Mouse (Mus musculus) forebrain, postnatal 0 days (tissue): ENCODE data around the gene Slc5a1. TPM values are rescaled to one million over a fixed set of nuclear protein-coding genes. Genes with fewer than 3 reads are reported as not detected.

Source experiments
- ATAC-seq: fragments of 200-750 bp; cut with Nextera tagmentation; 2 replicates; pipeline ENCODE4 v1.8.0; 2017; ENCODE audit warnings: mild to moderate bottlenecking, moderate library complexity
- DNase-seq: peaks from one replicate; pipeline ENCODE4 v3.0.0-alpha.2; 2015
- H3K27ac ChIP-seq: fragments of 300-500 bp; sonication (generic); 2 replicates; pipeline ENCODE4 v1.5.1; 2014; ENCODE audit warnings: low read depth, mild to moderate bottlenecking, antibody characterized with exemption, low read length, moderate library complexity, mixed read lengths
- H3K27me3 ChIP-seq: fragments of 300-500 bp; sonication (generic); 2 replicates; pipeline ENCODE4 v1.6.1; 2014; ENCODE audit warnings: mild to moderate bottlenecking, low read length, mixed read lengths; ENCODE audit not compliant: insufficient read depth
- H3K36me3 ChIP-seq: fragments of 300-500 bp; sonication (generic); 2 replicates; pipeline ENCODE4 v1.6.1; 2014; ENCODE audit warnings: mild to moderate bottlenecking, moderate library complexity; ENCODE audit not compliant: insufficient read depth
- H3K4me1 ChIP-seq: fragments of 300-500 bp; sonication (generic); 2 replicates; pipeline ENCODE4 v1.6.1; 2014; ENCODE audit warnings: antibody characterized with exemption; ENCODE audit not compliant: insufficient read depth
- H3K4me2 ChIP-seq: fragments of 300-500 bp; sonication (generic); 2 replicates; pipeline ENCODE4 v1.6.1; 2014; ENCODE audit warnings: low read depth, mild to moderate bottlenecking, moderate library complexity
- H3K4me3 ChIP-seq: fragments of 300-500 bp; sonication (generic); 2 replicates; pipeline ENCODE4 v1.5.1; 2014; ENCODE audit warnings: low read depth, low read length, mixed read lengths
- H3K9ac ChIP-seq: fragments of 300-500 bp; sonication (generic); 2 replicates; pipeline ENCODE4 v1.6.1; 2014; ENCODE audit warnings: mild to moderate bottlenecking
- H3K9me3 ChIP-seq: fragments of 300-500 bp; sonication (generic); 2 replicates; pipeline ENCODE4 v1.6.1; 2016; ENCODE audit warnings: low read length
- CTCF ChIP-seq: sonication (generic); IDR thresholded peaks from 2 replicates; pipeline ENCODE4 v1.5.1; 2016; ENCODE audit warnings: antibody characterized with exemption, control low read depth, low read depth
- WGBS: fragments of 180-500 bp; shearing (Covaris S2); extraction: QIAGEN DNeasy Blood & Tissue Kit; methylation state at CpG from one replicate; pipeline ENCODE4 v1.1.7; 2014; 5-methylcytosine and 5-hydroxymethylcytosine counted together
- polyA plus RNA-seq: library from polyadenylated mRNA; unstranded; fragments of >200 nt; fragmentation: Nextera tagmentation; extraction: Ambion mirVana; gene quantifications from 2 replicates; pipeline ENCODE4 v1.2.1, GENCODE M21; 2015
- total RNA-seq: library from RNA; depleted of rRNA; stranded (reverse); fragments of >200 nt; gene quantifications from 2 replicates; pipeline ENCODE4 v1.2.3, GENCODE M21; 2014

Slc5a1 gene
- total and polyA plus RNA-seq, 2 experiments from 2014 or later: 0.07 to 0.43 TPM

DNA sequence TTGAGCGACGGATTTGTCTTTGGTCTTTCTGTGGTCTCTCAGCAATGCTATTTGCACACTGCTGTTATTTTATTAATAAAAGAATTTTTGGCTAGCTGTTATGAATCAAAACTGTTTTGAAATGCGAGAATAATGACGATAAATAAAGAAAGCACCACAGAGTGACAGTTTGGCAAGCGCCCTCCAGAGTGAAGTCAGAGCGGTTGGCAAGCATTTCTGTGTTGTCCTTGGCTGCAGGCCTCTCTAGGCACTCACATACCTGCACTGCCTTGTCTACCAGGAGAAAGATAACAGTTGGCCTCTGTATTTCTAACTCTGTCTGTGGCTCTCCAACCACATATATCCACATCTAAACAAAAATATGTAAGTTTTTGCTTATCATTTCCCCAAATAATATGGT, 43.7 kb downstream of the Slc5a1 start:
- Histone ChIP-seq H3K27ac (no peak overlapping the region), H3K4me2 (no peak overlapping the region), H3K4me3 (no peak overlapping the region), H3K27me3 (no peaks in the 10 kb centered on the region), H3K4me1 (no peaks in the 10 kb centered on the region), H3K9me3 (no peaks in the 10 kb centered on the region), H3K9ac (no peak overlapping the region), H3K36me3 (no peaks in the 10 kb centered on the region)
- ATAC-seq (no peak), DNase-seq (peak; percentile 11)
- TF ChIP-seq CTCF: no peak
- WGBS: 54% methylated on average over 6 of the region's 6 CpGs

DNA sequence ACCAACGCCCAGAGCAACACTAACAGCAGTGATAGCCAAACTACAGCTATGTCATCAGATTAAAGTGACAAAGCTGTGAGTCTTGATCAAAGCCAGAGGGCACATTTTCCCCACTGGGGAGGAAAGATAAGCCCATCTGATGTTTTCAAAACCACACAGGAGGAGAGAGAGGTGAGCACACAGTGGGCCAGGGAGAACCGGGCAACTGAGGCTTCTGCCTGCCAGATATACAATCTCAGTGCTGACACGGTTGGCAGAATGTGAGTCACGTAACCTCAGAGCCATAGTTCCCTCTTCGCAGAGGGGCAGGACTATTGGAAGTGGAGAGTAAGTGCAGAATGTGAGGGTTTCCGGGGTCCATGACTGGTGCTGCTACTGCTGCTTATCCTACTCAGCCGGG, 89.5 kb downstream of the Slc5a1 start:
- Histone ChIP-seq H3K4me2 (no peak overlapping the region), H3K36me3 (no peaks in the 10 kb centered on the region), H3K27ac (no peak overlapping the region), H3K4me3 (no peak overlapping the region), H3K4me1 (no peaks in the 10 kb centered on the region), H3K9ac (no peak overlapping the region), H3K9me3 (no peaks in the 10 kb centered on the region), H3K27me3 (no peaks in the 10 kb centered on the region)
- DNase-seq (no peak), ATAC-seq (no peak)
- no peak for TF ChIP-seq CTCF
- 57% methylated on average over 7 of the region's 7 CpGs for WGBS

DNA sequence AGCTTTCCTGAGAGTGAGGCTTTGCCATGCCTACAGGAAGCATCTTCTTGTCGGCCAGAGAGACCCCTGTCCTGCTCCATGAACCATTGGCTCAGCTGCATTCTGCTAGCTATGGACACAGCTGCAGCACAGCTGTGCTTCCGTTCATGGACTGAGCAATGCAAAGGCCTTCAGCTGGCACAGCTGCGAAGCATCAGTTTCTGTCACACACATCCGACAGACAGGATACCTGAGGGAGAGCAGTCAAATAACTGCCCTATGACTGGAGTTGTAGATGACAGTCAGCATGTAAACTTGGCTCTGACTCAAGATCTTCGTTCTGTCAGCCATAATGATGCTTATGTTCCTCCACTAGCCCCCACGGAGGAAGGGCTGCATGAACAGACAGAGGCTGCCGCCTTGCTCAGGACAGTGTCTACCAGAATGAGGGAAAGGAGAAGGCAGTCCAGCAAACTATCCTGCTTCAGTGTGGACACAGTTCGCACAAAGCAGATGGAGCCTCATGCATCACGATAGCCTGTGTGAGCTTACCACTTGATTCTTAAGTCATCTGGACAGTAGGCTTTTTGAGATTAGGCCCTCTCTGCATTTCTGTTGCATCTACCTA, 91.3 kb downstream of the Slc5a1 start:
- 87% methylated on average over 9 of the region's 9 CpGs for WGBS
- Histone ChIP-seq H3K4me2 (no peak overlapping the region), H3K9ac (no peak overlapping the region)

DNA sequence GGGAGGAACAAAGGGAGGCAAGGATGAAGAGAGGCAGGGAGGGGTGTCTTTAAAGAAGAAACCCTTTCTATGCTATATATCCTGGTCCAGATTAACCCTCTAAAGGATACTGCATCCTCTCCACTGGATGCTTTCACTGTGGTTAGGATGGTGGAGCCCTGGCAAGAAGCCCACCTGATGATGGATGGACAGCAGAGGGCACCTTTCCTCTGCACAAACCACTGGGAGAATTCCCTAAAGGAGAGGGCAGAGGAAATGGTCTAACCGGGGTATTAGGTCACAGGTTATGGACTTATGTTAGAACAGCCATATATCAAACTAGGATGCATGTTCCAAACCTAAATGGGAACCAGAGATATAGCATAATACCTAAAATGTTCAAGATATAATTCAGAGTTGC, 96.1 kb downstream of the Slc5a1 start:
- Histone ChIP-seq H3K36me3 (no peaks in the 10 kb centered on the region), H3K9ac (no peak overlapping the region), H3K27me3 (no peaks in the 10 kb centered on the region), H3K9me3 (no peaks in the 10 kb centered on the region), H3K4me2 (no peak overlapping the region), H3K4me1 (no peaks in the 10 kb centered on the region), H3K27ac (no peak overlapping the region), H3K4me3 (no peak overlapping the region)
- no peak for TF ChIP-seq CTCF
- WGBS: 71% methylated on average over 1 of the region's 1 CpGs
- ATAC-seq (no peak), DNase-seq (no peak)

More for the DNA sequence above, 91.3 kb downstream of the Slc5a1 start:
- no peak overlapping the region for H3K4me3 ChIP-seq
- no peaks in the 10 kb centered on the region for H3K4me1 ChIP-seq
- ATAC-seq (no peak), DNase-seq (no peak)
- TF ChIP-seq CTCF: no peak
- H3K36me3 ChIP-seq: no peaks in the 10 kb centered on the region
- H3K27me3 ChIP-seq: no peaks in the 10 kb centered on the region
- no peaks in the 10 kb centered on the region for H3K9me3 ChIP-seq
- H3K27ac ChIP-seq: no peak overlapping the region

DNA sequence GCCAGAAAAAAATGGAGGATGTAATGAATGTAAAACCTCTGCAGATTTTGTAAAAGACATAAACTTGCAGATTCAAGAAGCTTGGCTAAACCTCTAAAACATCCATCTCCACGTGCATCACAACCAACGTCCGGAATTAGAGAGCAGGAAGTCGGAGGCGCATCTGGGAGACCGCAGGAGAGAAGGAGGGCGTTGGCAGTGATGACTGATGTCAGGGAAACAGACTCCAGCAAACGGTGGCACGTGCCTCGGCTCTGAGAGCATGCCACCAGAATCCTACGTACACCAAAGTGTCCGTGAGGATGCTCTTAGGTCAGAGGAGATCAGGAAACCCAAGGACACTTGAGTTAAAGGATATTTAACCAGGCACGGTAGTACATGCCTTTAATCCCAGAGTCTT, 97.7 kb downstream of the Slc5a1 start:
- H3K9ac ChIP-seq: no peak overlapping the region
- H3K27ac ChIP-seq: no peak overlapping the region
- no peaks in the 10 kb centered on the region for H3K27me3 ChIP-seq
- no peaks in the 10 kb centered on the region for H3K4me1 ChIP-seq
- TF ChIP-seq CTCF: no peak
- DNase-seq: no peak
- no peak overlapping the region for H3K4me2 ChIP-seq
- WGBS: 78% methylated on average over 13 of the region's 13 CpGs
- H3K36me3 ChIP-seq: no peaks in the 10 kb centered on the region
- H3K9me3 ChIP-seq: no peaks in the 10 kb centered on the region
- no peak for ATAC-seq
- H3K4me3 ChIP-seq: no peak overlapping the region

DNA sequence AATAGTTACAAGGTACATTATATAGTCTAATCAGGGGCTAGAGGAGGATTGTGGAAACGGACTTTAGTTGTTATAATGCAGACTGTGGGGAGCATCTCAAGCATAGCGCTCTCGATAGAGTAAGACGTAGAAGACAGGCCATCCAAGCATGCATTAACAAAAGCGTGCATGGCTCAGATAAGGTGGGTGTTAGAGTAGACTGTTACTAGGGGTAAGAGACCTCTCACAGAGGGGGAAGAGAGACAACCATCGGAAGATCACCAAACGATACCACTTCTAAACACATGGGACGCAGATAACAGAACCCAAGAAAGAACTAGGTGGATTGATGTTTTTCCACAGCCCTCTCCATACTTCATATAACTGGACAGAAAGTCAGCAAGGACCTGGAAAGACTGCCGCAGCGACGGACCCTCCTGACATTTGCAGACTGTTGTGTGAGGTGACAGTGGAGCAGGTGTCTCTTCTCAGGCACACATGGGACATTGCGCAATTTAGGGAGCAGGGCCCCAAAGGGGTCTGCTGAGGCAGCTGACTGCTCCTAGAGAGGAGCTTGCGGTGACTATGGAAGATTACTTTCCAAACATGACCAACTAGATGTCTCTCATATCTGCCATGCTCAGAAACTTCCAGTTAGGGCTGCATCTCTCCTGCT, 98.6 kb downstream of the Slc5a1 start:
- H3K4me3 ChIP-seq: no peak overlapping the region
- no peak for TF ChIP-seq CTCF
- DNase-seq (no peak), ATAC-seq (no peak)
- H3K9ac ChIP-seq: no peak overlapping the region
- H3K4me2 ChIP-seq: no peak overlapping the region
- no peaks in the 10 kb centered on the region for H3K27me3 ChIP-seq
- H3K27ac ChIP-seq: no peak overlapping the region
- WGBS: 88% methylated on average over 13 of the region's 13 CpGs
- no peaks in the 10 kb centered on the region for H3K36me3 ChIP-seq
- H3K9me3 ChIP-seq: no peaks in the 10 kb centered on the region
- H3K4me1 ChIP-seq: no peaks in the 10 kb centered on the region

DNA sequence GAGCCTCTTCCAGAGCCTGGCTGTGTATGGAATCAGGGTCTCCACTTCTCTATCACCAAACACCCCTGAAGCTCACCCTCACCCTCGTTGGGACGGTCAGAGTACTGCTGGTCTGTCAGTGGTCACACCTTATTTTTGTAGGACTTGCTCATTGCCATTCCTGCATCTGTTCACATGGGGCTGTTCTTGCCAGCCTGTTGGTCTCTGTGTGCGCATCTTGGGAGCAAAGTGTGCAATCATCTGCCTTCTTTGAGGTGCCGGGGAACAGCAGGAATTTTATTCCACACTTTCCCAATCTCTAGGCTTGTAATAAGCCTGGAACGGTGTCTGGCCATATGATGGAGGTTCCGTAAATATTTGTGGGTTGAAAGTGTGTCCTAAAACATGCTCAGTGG, 99.1 kb downstream of the Slc5a1 start:
- Histone ChIP-seq H3K36me3 (no peaks in the 10 kb centered on the region), H3K9me3 (no peaks in the 10 kb centered on the region), H3K27me3 (no peaks in the 10 kb centered on the region), H3K4me2 (no peak overlapping the region), H3K27ac (no peak overlapping the region), H3K9ac (no peak overlapping the region), H3K4me1 (no peaks in the 10 kb centered on the region), H3K4me3 (no peak overlapping the region)
- DNase-seq: no peak
- WGBS: 82% methylated on average over 6 of the region's 6 CpGs
- ATAC-seq: no peak
- TF ChIP-seq CTCF: no peak
